Mouse (Mus musculus): Measurements from ENCODE around the gene Ggt6.

Gene Ggt6

GRCm38 (mm10) chr11:72476074-72476625, 40.8 kb downstream of the Ggt6 start:
- no peak for DNase-seq (ENCODE audit: low read depth)

- no peak for DNase-seq (ENCODE audit: low read depth)
Observed at GRCm38 (mm10) chr11:72477182-72477581, 41.9 kb downstream of the Ggt6 start.

GRCm38 (mm10) chr11:72477653-72478052, 42.3 kb downstream of the Ggt6 start:
- DNase-seq (ENCODE audit: low read depth), result no peak

- no peak for DNase-seq (ENCODE audit: low read depth)
Observed at GRCm38 (mm10) chr11:72478228-72478627, 42.9 kb downstream of the Ggt6 start.

- DNase-seq (ENCODE audit: low read depth), result no peak
Observed at GRCm38 (mm10) chr11:72479499-72479898, 44.2 kb downstream of the Ggt6 start.

- DNase-seq (ENCODE audit: low read depth), result no peak
Observed at GRCm38 (mm10) chr11:72481313-72481712, 46.0 kb downstream of the Ggt6 start.

GRCm38 (mm10) chr11:72481952-72482351, 46.6 kb downstream of the Ggt6 start:
- DNase-seq (ENCODE audit: low read depth), result no peak

GRCm38 (mm10) chr11:72484549-72484948, 49.2 kb downstream of the Ggt6 start:
- DNase-seq (ENCODE audit: low read depth), result no peak

GRCm38 (mm10) chr11:72485157-72485556, 49.8 kb downstream of the Ggt6 start:
- DNase-seq (ENCODE audit: low read depth), result no peak

- no peak for DNase-seq (ENCODE audit: low read depth)
Observed at GRCm38 (mm10) chr11:72485960-72486359, 50.6 kb downstream of the Ggt6 start.

GRCm38 (mm10) chr11:72487171-72487570, 51.8 kb downstream of the Ggt6 start:
- no peak for DNase-seq (ENCODE audit: low read depth)

GRCm38 (mm10) chr11:72487739-72488138, 52.4 kb downstream of the Ggt6 start:
- DNase-seq (ENCODE audit: low read depth), result no peak

All from naive thymus-derived CD4-positive, alpha-beta T cell, adult 2 months (primary cell).